Mouse (Mus musculus): ENCODE results near the gene St3gal3.

DNA sequence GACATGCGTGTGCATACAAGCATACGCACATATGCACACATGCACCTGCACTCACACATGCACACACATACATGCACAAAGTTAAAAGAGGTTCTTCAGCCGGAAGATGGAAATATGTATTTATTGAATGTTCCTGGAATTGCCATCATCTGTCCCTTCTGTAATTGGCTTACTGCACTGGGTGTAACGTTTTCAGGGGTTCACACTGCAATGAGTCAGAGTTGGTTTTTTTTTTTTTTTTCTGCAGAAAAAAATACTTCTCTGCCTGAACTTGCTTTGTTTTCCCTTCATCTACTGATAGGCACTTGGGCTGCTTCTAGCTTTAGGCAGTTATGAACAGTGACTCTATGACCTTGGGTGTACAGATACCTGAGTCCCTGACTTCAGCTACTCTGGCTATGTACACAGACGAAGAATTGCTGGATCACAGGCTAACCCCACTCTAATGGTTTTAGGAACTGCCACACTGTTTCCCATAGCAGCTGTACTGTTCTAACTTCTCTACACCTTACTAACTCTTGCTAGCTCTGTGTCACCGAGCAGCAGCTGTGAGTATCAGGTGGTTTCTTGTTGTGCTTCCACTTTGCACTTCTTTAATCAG is 126.2 kb downstream of the St3gal3 start:
- TF ChIP-seq POLR2A (IDR thresholded peaks at IDR 0.05; ENCODE audit: control insufficient read depth, extremely low read depth, insufficient read depth, low read length, poor library complexity) (no peak), CTCF (IDR thresholded peaks at IDR 0.05; ENCODE audit: borderline replicate concordance, control insufficient read depth, extremely low read depth, insufficient read depth, low read length, poor library complexity) (no peak)
